Mouse (Mus musculus) lung, embryonic 14.5 days (tissue): ENCODE measurements at regions not wholly inside any gene's neighbourhood (a gene's known extent, or its start where the extent isn't known, plus 50 kb on each side); places are given as distances from the start of the nearest gene placed in this dataset.

Source experiments
- ATAC-seq: fragments of 200-750 bp; cut with Nextera tagmentation; 2 replicates; pipeline ENCODE4 v1.8.0; 2017; ENCODE audit warnings: mild to moderate bottlenecking, moderate TSS enrichment, moderate library complexity; ENCODE audit not compliant: insufficient read depth
- DNase-seq: peaks from one replicate; pipeline ENCODE4 v3.0.0-alpha.2; 2015
- H3K27ac ChIP-seq: fragments of 300-500 bp; sonication (generic); 2 replicates; pipeline ENCODE4 v1.5.1; 2014; ENCODE audit warnings: low read depth, mild to moderate bottlenecking, moderate library complexity
- H3K27me3 ChIP-seq: fragments of 300-500 bp; sonication (generic); 2 replicates; pipeline ENCODE4 v1.6.1; 2014; ENCODE audit warnings: low read length, control low read depth; ENCODE audit not compliant: insufficient read depth
- H3K36me3 ChIP-seq: fragments of 300-500 bp; sonication (generic); 2 replicates; pipeline ENCODE4 v1.6.1; 2014; ENCODE audit warnings: control low read depth; ENCODE audit not compliant: insufficient read depth
- H3K4me1 ChIP-seq: fragments of 300-500 bp; sonication (generic); 2 replicates; pipeline ENCODE4 v1.6.1; 2014; ENCODE audit warnings: antibody characterized with exemption, control low read depth; ENCODE audit not compliant: insufficient read depth
- H3K4me2 ChIP-seq: fragments of 300-500 bp; sonication (generic); 2 replicates; pipeline ENCODE4 v1.6.1; 2014; ENCODE audit warnings: mild to moderate bottlenecking
- H3K4me3 ChIP-seq: fragments of 300-500 bp; sonication (generic); 2 replicates; pipeline ENCODE4 v1.5.1; 2014; ENCODE audit warnings: low read depth, low read length
- H3K9ac ChIP-seq: fragments of 300-500 bp; sonication (generic); 2 replicates; pipeline ENCODE4 v1.6.1; 2014
- H3K9me3 ChIP-seq: fragments of 300-500 bp; sonication (generic); 2 replicates; pipeline ENCODE4 v1.6.1; 2016; ENCODE audit warnings: low read depth, low read length, control low read depth
- CTCF ChIP-seq: IDR thresholded peaks from 2 replicates; pipeline ENCODE4 v1.5.1; 2016; ENCODE audit warnings: antibody characterized with exemption, low read depth
- WGBS: fragments of 180-500 bp; shearing (Covaris S2); extraction: QIAGEN DNeasy Blood & Tissue Kit; methylation state at CpG from one replicate; pipeline ENCODE4 v1.1.7; 2014; 5-methylcytosine and 5-hydroxymethylcytosine counted together

DNA sequence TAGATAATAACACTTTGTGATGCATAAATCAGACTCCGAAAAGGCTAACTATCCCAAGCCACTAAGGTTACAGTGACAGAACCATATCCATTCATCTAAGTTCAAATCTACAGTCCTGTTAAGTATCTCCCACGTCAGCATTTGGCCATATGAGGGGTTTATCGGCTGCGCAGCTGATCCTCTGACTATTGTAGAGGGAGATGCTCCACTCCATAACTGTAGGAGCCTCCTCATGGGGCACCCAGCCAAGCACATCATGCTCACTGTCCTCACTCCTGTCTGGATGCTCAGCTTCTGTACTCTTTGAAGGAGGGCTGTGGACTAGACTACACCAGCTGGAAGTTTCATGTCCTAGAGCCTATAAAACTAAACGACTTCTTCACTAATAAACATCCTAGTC lies 337.2 kb downstream of the Bckdhb start:
- no peaks in the 10 kb centered on the region for H3K9me3 ChIP-seq
- 0 out of 2 replicates have a peak, but pooled peaks cover 9% of the 10 kb centered on the region for H3K4me1 ChIP-seq
- ATAC-seq: peak; percentile 89; the same call in 1 of the 2 replicates
- H3K36me3 ChIP-seq: no peaks in the 10 kb centered on the region
- H3K27ac ChIP-seq: peak overlapping the region; percentile 22; the same call in 1 of the 2 replicates
- H3K4me3 ChIP-seq: no peak overlapping the region
- H3K4me2 ChIP-seq: no peak overlapping the region
- no peak for TF ChIP-seq CTCF
- DNase-seq: peak; percentile 66
- no peaks in the 10 kb centered on the region for H3K27me3 ChIP-seq
- H3K9ac ChIP-seq: no peak overlapping the region
- WGBS: 30% methylated on average over 5 of the region's 5 CpGs

DNA sequence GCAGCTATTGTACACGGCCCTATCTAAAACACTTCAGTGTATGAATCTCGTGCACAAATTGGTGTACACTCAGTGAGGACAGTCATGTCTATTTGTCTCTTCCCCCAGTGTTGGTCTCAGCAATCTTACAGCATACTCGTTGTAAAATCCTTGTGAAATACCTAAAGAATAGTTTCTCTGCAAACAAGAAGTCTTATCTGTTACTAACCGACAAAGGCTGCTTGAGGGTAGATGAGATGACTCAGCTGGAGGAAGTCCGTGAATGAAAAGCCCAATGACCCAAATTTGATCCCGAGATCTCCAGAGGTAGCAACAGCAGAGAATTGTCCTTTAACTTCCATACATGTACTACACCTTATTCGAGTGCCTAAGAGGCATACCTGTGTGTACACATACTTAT lies 342.0 kb downstream of the Bckdhb start:
- Histone ChIP-seq H3K4me1 (0 out of 2 replicates have a peak, but pooled peaks cover 2% of the 10 kb centered on the region), H3K4me2 (no peak overlapping the region), H3K9ac (no peak overlapping the region), H3K4me3 (no peak overlapping the region), H3K9me3 (no peaks in the 10 kb centered on the region), H3K36me3 (no peaks in the 10 kb centered on the region), H3K27me3 (no peaks in the 10 kb centered on the region), H3K27ac (no peak overlapping the region)
- TF ChIP-seq CTCF: no peak
- ATAC-seq: no peak
- 40% methylated on average over 7 of the region's 7 CpGs for WGBS
- no peak for DNase-seq

DNA sequence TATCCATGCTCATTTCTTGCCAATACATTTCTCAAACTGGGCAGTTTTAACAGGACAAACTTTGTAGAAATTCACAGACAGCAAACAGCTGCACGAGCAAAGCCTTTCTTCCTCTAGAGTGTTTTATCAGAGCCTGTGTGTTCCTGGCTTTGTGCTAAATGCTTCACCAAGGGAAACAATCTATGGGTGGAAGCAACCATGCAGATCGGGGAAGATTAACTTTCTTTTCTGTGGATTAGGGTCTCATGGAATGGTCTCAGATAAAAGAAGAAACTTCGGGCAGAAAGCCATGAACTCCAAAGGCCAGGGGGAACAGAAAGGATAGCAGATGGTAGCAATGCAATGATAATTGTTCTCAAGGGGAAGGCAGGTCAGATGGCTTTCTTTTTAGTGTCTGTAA lies 349.7 kb downstream of the Bckdhb start:
- DNase-seq (no peak), ATAC-seq (no peak)
- TF ChIP-seq CTCF: no peak
- Histone ChIP-seq H3K4me3 (no peak overlapping the region), H3K9me3 (no peaks in the 10 kb centered on the region), H3K4me2 (no peak overlapping the region), H3K27me3 (no peaks in the 10 kb centered on the region), H3K9ac (no peak overlapping the region), H3K27ac (no peak overlapping the region), H3K36me3 (no peaks in the 10 kb centered on the region), H3K4me1 (no peaks in the 10 kb centered on the region)
- 61% methylated on average over 3 of the region's 3 CpGs for WGBS

DNA sequence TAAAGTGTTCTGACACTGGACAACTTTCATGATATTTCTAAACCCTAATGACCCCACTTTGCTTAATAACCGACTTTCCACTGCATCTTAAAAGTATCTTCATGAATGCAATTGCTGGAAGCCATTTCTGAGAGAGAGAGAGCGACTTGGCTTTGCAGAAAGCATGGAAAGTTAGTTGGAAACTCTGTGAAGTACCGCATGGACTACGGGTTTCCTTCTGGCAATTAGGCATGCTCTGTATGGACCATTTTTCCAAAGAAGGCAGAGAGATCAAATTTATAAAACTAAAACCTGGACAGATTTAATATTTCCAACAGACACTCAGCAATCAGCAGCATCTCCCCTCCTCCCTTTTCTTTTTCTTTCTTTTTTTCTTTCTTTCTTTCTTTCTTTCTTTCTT lies 353.4 kb downstream of the Bckdhb start:
- no peaks in the 10 kb centered on the region for H3K36me3 ChIP-seq
- no peak overlapping the region for H3K4me2 ChIP-seq
- no peaks in the 10 kb centered on the region for H3K4me1 ChIP-seq
- no peak overlapping the region for H3K9ac ChIP-seq
- WGBS: 88% methylated on average over 4 of the region's 4 CpGs
- ATAC-seq (no peak), DNase-seq (no peak)
- H3K4me3 ChIP-seq: no peak overlapping the region
- H3K9me3 ChIP-seq: no peaks in the 10 kb centered on the region
- no peaks in the 10 kb centered on the region for H3K27me3 ChIP-seq
- H3K27ac ChIP-seq: no peak overlapping the region
- no peak for TF ChIP-seq CTCF

DNA sequence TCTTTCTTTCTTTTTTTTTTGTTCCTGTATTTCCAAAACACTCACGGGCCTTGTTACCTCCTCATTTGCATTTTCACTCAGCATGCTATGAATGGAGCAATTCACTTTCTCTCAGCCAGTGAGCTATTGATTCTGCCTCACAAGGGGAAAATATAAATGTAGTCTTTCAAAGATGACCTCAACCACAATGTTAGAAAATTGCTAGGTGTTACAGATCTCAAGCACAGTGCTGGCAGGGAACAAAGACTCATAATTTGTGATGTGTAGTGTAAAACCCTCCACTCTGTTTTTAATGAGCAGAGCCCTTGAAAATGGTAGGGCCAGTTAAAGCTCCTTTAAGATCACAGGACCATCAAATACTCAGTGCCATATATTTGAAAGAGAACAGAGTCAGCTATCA lies 353.8 kb downstream of the Bckdhb start:
- ATAC-seq (no peak), DNase-seq (no peak)
- Histone ChIP-seq H3K27me3 (no peaks in the 10 kb centered on the region), H3K4me1 (no peaks in the 10 kb centered on the region), H3K4me2 (no peak overlapping the region), H3K27ac (no peak overlapping the region), H3K9ac (no peak overlapping the region), H3K4me3 (no peak overlapping the region), H3K36me3 (no peaks in the 10 kb centered on the region), H3K9me3 (no peaks in the 10 kb centered on the region)
- no peak for TF ChIP-seq CTCF
- 48% methylated on average over 1 of the region's 1 CpGs for WGBS

DNA sequence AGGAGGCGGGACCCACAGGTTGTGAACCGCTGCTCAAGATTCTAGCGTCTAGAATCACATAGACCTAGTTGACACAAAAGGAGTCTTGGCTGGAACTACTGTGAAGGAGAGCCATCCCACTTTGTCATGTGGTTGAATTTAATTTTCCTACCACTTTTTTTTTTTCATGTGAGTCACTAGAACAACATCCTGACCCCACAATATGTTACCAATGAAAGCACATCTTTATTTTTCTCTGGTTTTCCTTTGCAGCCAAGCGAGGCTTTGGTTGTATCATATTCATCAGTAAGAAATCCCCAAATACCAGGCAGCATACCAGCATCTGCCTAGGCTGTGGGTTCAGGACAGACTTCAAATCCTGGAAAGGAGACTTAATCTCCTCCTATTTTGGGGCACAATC lies 356.0 kb downstream of the Bckdhb start:
- 91% methylated on average over 4 of the region's 4 CpGs for WGBS
- ATAC-seq: no peak
- H3K4me2 ChIP-seq: no peak overlapping the region
- H3K36me3 ChIP-seq: no peaks in the 10 kb centered on the region
- DNase-seq: no peak
- TF ChIP-seq CTCF: no peak
- no peaks in the 10 kb centered on the region for H3K4me1 ChIP-seq
- no peaks in the 10 kb centered on the region for H3K27me3 ChIP-seq
- H3K9me3 ChIP-seq: no peaks in the 10 kb centered on the region
- H3K9ac ChIP-seq: no peak overlapping the region
- no peak overlapping the region for H3K27ac ChIP-seq
- no peak overlapping the region for H3K4me3 ChIP-seq

DNA sequence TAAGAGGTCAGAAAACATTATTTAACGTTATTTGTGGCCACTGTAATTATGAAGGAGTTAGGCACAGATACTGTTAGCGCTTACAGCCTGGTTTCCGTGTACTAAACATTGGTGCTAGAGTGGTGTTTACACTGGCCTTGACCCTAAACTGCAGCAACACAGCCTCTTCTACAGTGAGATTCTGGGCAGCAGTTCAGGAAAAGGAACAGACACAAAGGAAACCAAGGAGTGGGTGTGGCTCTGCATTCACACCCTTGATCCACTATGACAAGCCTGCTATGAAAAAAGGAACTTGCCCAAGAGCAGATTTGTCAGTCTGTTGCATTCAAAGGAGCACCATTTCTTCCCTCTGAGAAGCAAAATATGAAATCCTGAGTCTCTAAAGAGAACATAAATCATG lies 356.7 kb downstream of the Bckdhb start:
- no peak overlapping the region for H3K4me2 ChIP-seq
- no peak for TF ChIP-seq CTCF
- peak; percentile 85 for ATAC-seq
- no peak overlapping the region for H3K9ac ChIP-seq
- 28% methylated on average over 3 of the region's 3 CpGs for WGBS
- peak overlapping the region; percentile 24; the same call in 1 of the 2 replicates for H3K27ac ChIP-seq
- H3K4me1 ChIP-seq: no peaks in the 10 kb centered on the region
- DNase-seq: peak; percentile 76
- no peaks in the 10 kb centered on the region for H3K36me3 ChIP-seq
- H3K27me3 ChIP-seq: no peaks in the 10 kb centered on the region
- H3K9me3 ChIP-seq: no peaks in the 10 kb centered on the region
- H3K4me3 ChIP-seq: no peak overlapping the region

DNA sequence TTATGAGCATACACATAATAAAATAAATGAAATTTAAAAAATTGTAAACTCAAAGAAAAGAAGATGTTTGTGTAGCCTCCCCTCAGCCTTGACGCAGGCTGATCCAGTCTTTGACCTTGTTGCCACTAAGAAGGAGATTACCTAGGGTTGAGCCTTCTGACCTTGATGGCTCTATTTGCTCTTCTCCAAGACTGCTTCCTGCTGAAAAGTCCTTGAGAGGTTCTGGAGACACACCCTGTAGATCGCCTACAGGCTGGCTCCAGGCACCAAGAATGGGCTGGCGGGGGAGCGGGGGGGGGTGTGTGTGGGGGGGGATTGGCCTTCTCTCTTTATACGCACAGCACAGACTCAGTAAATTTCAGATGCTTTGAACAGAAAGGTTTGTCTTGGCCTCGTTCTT lies 358.4 kb downstream of the Bckdhb start:
- H3K4me3 ChIP-seq: no peak overlapping the region
- H3K27me3 ChIP-seq: no peaks in the 10 kb centered on the region
- H3K4me1 ChIP-seq: no peaks in the 10 kb centered on the region
- H3K36me3 ChIP-seq: no peaks in the 10 kb centered on the region
- DNase-seq: no peak
- ATAC-seq: no peak
- no peak overlapping the region for H3K4me2 ChIP-seq
- TF ChIP-seq CTCF: no peak
- 67% methylated on average over 5 of the region's 6 CpGs for WGBS
- H3K9ac ChIP-seq: no peak overlapping the region
- H3K9me3 ChIP-seq: no peaks in the 10 kb centered on the region
- H3K27ac ChIP-seq: no peak overlapping the region
